Mouse (Mus musculus) kidney, adult 2 months (tissue): ENCODE data around the gene P3h4. TPM values are rescaled to one million over a fixed set of nuclear protein-coding genes. Genes with fewer than 3 reads are reported as not detected.

Experiments used
- DNase-seq: peaks from one replicate; pipeline ENCODE4 v3.0.0; 2021
- H3K27ac ChIP-seq: fragments of 200-500 bp; 2 replicates; pipeline ENCODE4 v1.5.1; 2012; ENCODE audit warnings: low read depth, low read length, control low read depth, inconsistent platforms; ENCODE audit not compliant: insufficient read depth
- H3K27me3 ChIP-seq: fragments of 200-500 bp; replicated peaks from 2 replicates; pipeline ENCODE4 v1.6.1; 2012; ENCODE audit warnings: mild to moderate bottlenecking, moderate library complexity, low read length, inconsistent platforms; ENCODE audit not compliant: control insufficient read depth, insufficient read depth
- H3K36me3 ChIP-seq: fragments of 200-500 bp; 2 replicates; pipeline ENCODE4 v1.6.1; 2012; ENCODE audit warnings: mild to moderate bottlenecking, moderate library complexity, low read length, inconsistent platforms; ENCODE audit not compliant: control insufficient read depth, insufficient read depth
- H3K4me1 ChIP-seq: fragments of 200-500 bp; 2 replicates; pipeline ENCODE4 v1.6.1; 2011; ENCODE audit warnings: low read length; ENCODE audit not compliant: control insufficient read depth, insufficient read depth
- H3K4me3 ChIP-seq: fragments of 200-500 bp; 2 replicates; pipeline ENCODE4 v1.5.1; 2011; ENCODE audit warnings: mild to moderate bottlenecking, low read depth, low read length, control low read depth; ENCODE audit not compliant: insufficient read depth
- CTCF ChIP-seq: fragments of 200-500 bp; conservative IDR thresholded peaks from 2 replicates; pipeline ENCODE4 v1.5.1; 2011; ENCODE audit warnings: low read depth, mild to moderate bottlenecking, control low read depth, low read length, moderate library complexity, mixed read lengths; ENCODE audit not compliant: insufficient read depth, insufficient read length
- POLR2A ChIP-seq: fragments of 200-500 bp; IDR thresholded peaks from one replicate; pipeline ENCODE4 v1.6.1; 2011; ENCODE audit warnings: low read depth, low read length, control low read depth
- WGBS: fragments of 180-500 bp; shearing (Covaris S2); methylation state at CpG from one replicate; pipeline ENCODE4 v1.1.7; 2018; 5-methylcytosine and 5-hydroxymethylcytosine counted together
- polyA plus RNA-seq: library from polyadenylated mRNA; depleted of rRNA; stranded (reverse); fragments of >200 nt; gene quantifications from 2 replicates; pipeline ENCODE4 v1.2.3, GENCODE M21; 2012

P3h4 gene
- polyA plus RNA-seq, 1 experiment: 11.9 TPM

GRCm38 (mm10) chr11:100402240-100402639 is 12.4 kb downstream of the P3h4 start:
- TF ChIP-seq POLR2A (no peak), CTCF (no peak)
- WGBS: 58% methylated on average over 6 of the region's 6 CpGs
- no peak overlapping the region for H3K4me3 ChIP-seq
- no peaks in the 10 kb centered on the region for H3K36me3 ChIP-seq
- no peak for DNase-seq
- H3K27ac ChIP-seq: peak overlapping the region; percentile 27; the same call in 1 of the 2 replicates
- H3K4me1 ChIP-seq: peaks cover 10% of the 10 kb centered on the region; the same call in 1 of the 2 replicates
- H3K27me3 ChIP-seq: no peaks in the 10 kb centered on the region

DNA sequence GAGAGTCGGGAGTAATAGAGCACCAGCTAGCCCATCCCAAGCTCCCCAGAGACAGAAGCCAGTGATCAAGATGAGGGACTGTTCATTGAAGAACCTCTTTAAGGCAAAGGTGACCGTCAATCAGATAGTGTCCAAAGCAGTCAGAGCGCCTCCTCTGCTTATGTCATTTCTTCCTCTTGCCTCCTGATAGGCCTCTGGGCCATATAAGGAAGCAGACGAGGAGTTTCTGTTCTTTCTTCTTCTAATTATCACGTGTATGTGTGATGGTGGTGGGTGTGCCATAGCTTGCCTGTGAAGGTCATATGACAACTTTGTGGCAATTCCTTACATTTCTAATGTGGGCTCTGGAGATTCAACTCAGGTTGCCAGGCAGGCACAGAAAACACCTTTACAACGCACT is 13.8 kb downstream of the P3h4 start:
- H3K27ac ChIP-seq: no peak overlapping the region
- WGBS: 86% methylated on average over 6 of the region's 6 CpGs

GRCm38 (mm10) chr11:100399727-100400538 is 14.7 kb downstream of the P3h4 start:
- no peak overlapping the region for H3K4me3 ChIP-seq
- DNase-seq: no peak
- WGBS: 74% methylated on average over 12 of the region's 12 CpGs
- no peak overlapping the region for H3K27ac ChIP-seq
- peaks cover 17% of the 10 kb centered on the region for H3K4me1 ChIP-seq
- no peaks in the 10 kb centered on the region for H3K36me3 ChIP-seq
- TF ChIP-seq POLR2A (no peak), CTCF (no peak)
- H3K27me3 ChIP-seq: no peaks in the 10 kb centered on the region

More for the DNA sequence above, 13.8 kb downstream of the P3h4 start:
- H3K4me1 ChIP-seq: peaks cover 11% of the 10 kb centered on the region; the same call in 1 of the 2 replicates
- no peak for DNase-seq
- no peaks in the 10 kb centered on the region for H3K27me3 ChIP-seq
- no peaks in the 10 kb centered on the region for H3K36me3 ChIP-seq
- H3K4me3 ChIP-seq: no peak overlapping the region
- TF ChIP-seq POLR2A (no peak), CTCF (no peak)

- peak; percentile 48 for DNase-seq
- no peak for TF ChIP-seq POLR2A
- no peak for TF ChIP-seq CTCF
- Histone ChIP-seq H3K36me3 (no peaks in the 10 kb centered on the region), H3K4me3 (no peak overlapping the region), H3K4me1 (peaks cover 23% of the 10 kb centered on the region), H3K27me3 (no peaks in the 10 kb centered on the region), H3K27ac (no peak overlapping the region)
- WGBS: 67% methylated on average over 9 of the region's 9 CpGs
Measured at GRCm38 (mm10) chr11:100399320-100399719, 15.3 kb downstream of the P3h4 start.

GRCm38 (mm10) chr11:100398517-100398916 is 16.1 kb downstream of the P3h4 start:
- no peaks in the 10 kb centered on the region for H3K27me3 ChIP-seq
- WGBS: 90% methylated on average over 7 of the region's 7 CpGs
- no peak for TF ChIP-seq CTCF
- no peak for TF ChIP-seq POLR2A
- H3K36me3 ChIP-seq: no peaks in the 10 kb centered on the region
- H3K27ac ChIP-seq: no peak overlapping the region
- peaks cover 30% of the 10 kb centered on the region for H3K4me1 ChIP-seq
- no peak overlapping the region for H3K4me3 ChIP-seq
- no peak for DNase-seq

- peak; percentile 100 for DNase-seq
- no peaks in the 10 kb centered on the region for H3K27me3 ChIP-seq
- peak; percentile 99 for TF ChIP-seq POLR2A
- TF ChIP-seq CTCF: no peak
- WGBS: 1% methylated on average over 37 of the region's 37 CpGs
- H3K4me3 ChIP-seq: peak within 1 kb of the TSS; percentile 86
- H3K4me1 ChIP-seq: peaks cover 31% of the 10 kb centered on the region
- H3K36me3 ChIP-seq: no peaks in the 10 kb centered on the region
- H3K27ac ChIP-seq: peak within 1 kb of the TSS; percentile 95
Measured at GRCm38 (mm10) chr11:100397600-100398389, 16.8 kb downstream of the P3h4 start, which contains the start of gene Jup. Gene Jup, minus strand, starts transcription at chr11:100397763.
